Mouse (Mus musculus): ENCODE results near the gene 1700011L22Rik. TPM values are rescaled to one million over a fixed set of nuclear protein-coding genes. Genes with fewer than 3 reads are reported as not detected.

The 1700011L22Rik gene
- polyA plus RNA-seq, 1 experiment: not detected

DNA sequence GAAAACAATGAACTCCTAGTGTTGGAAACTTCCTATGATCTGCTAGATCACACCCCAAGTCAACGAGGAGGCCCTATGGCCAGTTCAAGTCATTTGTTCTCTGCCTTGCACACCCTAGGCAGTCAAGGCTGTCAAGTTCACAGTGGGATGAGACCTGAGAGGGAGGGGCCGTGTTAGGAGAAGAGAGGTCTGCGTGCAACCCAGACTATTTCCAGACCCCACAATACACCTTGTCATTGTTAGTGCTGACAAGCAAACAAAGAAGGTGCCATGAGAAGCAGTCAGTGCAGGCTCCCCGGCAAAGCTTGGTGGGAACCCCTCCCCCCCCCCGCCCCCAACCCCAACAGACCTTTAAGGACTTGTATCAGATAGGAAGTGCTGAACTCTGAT, 25.6 kb downstream of the 1700011L22Rik start:
- H3K9me3 ChIP-seq: peaks cover 12% of the 10 kb centered on the region
- no peaks in the 10 kb centered on the region for H3K4me1 ChIP-seq
- TF ChIP-seq GATA1 (IDR thresholded peaks at IDR 0.05; ENCODE audit: borderline replicate concordance, low read length) (no peak), FLI1 (IDR thresholded peaks at IDR 0.05; ENCODE audit: low read length) (no peak)
- H3K27me3 ChIP-seq (replicated peaks): no peaks in the 10 kb centered on the region
- H3K36me3 ChIP-seq (replicated peaks; ENCODE audit: low read length): no peaks in the 10 kb centered on the region
- H3K4me3 ChIP-seq (replicated peaks): no peak overlapping the region

- Histone ChIP-seq H3K4me3 (replicated peaks) (no peak overlapping the region), H3K27me3 (replicated peaks) (no peaks in the 10 kb centered on the region), H3K36me3 (replicated peaks; ENCODE audit: low read length) (no peaks in the 10 kb centered on the region), H3K9me3 (peaks cover 11% of the 10 kb centered on the region), H3K4me1 (no peaks in the 10 kb centered on the region)
- TF ChIP-seq GATA1 (IDR thresholded peaks at IDR 0.05; ENCODE audit: borderline replicate concordance, low read length): no peak
- TF ChIP-seq FLI1 (IDR thresholded peaks at IDR 0.05; ENCODE audit: low read length): no peak
Observed at GRCm38 (mm10) chr8:79222106-79222751, 26.1 kb downstream of the 1700011L22Rik start.

DNA sequence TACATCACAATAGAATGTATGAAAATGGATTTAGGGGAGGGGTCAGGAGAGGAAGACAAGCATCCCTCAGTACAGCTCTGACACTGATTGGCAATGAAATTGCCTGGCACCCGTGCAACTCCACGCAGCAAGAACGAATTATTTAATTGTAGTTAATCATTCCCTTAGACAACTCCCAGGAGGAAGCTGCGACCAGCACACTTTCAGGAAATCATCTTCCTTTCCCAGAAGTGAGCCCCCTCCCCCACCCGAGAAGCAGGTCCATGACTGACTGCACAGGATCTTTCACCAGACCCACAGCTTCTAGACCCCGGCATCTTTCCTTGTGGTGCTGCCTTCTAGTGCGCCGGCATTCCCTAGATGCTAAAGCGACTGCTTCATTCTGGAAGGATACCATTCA, 36.7 kb downstream of the 1700011L22Rik start:
- Histone ChIP-seq H3K4me3 (replicated peaks) (no peak overlapping the region), H3K36me3 (replicated peaks; ENCODE audit: low read length) (no peaks in the 10 kb centered on the region), H3K27me3 (replicated peaks) (peaks cover 2% of the 10 kb centered on the region), H3K4me1 (0 out of 2 replicates have a peak, but pooled peaks cover 4% of the 10 kb centered on the region), H3K9me3 (peaks cover 9% of the 10 kb centered on the region; the same call in 1 of the 2 replicates)
- TF ChIP-seq GATA1 (IDR thresholded peaks at IDR 0.05; ENCODE audit: borderline replicate concordance, low read length) (no peak), FLI1 (IDR thresholded peaks at IDR 0.05; ENCODE audit: low read length) (no peak)

- no peaks in the 10 kb centered on the region for H3K36me3 ChIP-seq (replicated peaks; ENCODE audit: low read length)
- peaks cover 9% of the 10 kb centered on the region; the same call in 1 of the 2 replicates for H3K9me3 ChIP-seq
- TF ChIP-seq GATA1 (IDR thresholded peaks at IDR 0.05; ENCODE audit: borderline replicate concordance, low read length) (no peak), FLI1 (IDR thresholded peaks at IDR 0.05; ENCODE audit: low read length) (no peak)
- H3K4me3 ChIP-seq (replicated peaks): no peak overlapping the region
- peaks cover 2% of the 10 kb centered on the region for H3K27me3 ChIP-seq (replicated peaks)
- H3K4me1 ChIP-seq: 0 out of 2 replicates have a peak, but pooled peaks cover 4% of the 10 kb centered on the region
Observed at GRCm38 (mm10) chr8:79209641-79210358, 38.6 kb downstream of the 1700011L22Rik start.

DNA sequence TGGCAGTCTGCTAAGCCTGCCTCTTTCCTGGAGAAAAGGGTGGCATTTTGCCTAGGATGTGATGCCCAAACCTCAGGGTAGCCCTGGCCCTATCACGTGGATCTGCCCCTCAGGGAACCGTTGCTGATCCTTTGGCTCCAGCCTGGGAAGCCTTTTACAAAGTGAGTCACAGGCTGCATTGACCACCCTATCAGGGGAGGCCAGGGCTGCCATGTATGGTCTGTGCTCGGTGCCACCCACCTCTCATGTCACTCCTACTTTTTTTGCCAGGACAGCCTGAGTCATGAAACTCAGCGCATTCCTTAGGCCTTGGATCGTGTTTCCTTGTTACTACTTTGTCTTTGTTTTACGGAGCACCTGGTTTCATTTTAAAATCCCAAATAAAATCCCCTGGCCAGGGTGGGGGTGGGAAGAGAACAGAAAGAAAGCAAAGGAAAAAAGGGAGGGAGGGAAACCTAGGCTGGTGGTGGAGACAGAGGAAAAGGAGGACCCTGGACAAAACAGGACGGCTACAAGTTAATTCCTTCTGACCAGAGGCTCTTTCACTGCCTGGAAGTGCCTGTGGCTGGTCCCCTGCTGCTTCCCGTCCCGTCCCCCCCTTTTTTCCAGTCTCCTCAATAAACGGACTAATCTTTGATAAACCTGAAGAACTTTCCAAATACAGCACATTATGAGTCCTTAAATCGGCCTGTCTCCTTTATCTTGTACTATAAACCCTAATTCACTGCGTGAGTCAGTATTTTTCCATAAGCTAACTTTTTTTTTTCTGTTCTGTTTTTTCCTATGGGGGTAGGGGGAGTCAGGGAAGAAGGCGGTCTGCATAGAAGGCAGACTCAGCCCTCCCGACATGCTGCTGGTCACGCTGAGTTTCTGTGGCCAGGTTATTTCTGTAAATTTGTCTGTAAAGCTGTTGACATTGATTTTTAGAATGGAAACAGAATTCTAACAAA, 39.4 kb downstream of the 1700011L22Rik start:
- Histone ChIP-seq H3K27me3 (replicated peaks) (peaks cover 2% of the 10 kb centered on the region), H3K4me3 (replicated peaks) (no peak overlapping the region), H3K9me3 (peaks cover 10% of the 10 kb centered on the region), H3K4me1 (0 out of 2 replicates have a peak, but pooled peaks cover 4% of the 10 kb centered on the region), H3K36me3 (replicated peaks; ENCODE audit: low read length) (no peaks in the 10 kb centered on the region)
- TF ChIP-seq FLI1 (IDR thresholded peaks at IDR 0.05; ENCODE audit: low read length): no peak
- no peak for TF ChIP-seq GATA1 (IDR thresholded peaks at IDR 0.05; ENCODE audit: borderline replicate concordance, low read length)

DNA sequence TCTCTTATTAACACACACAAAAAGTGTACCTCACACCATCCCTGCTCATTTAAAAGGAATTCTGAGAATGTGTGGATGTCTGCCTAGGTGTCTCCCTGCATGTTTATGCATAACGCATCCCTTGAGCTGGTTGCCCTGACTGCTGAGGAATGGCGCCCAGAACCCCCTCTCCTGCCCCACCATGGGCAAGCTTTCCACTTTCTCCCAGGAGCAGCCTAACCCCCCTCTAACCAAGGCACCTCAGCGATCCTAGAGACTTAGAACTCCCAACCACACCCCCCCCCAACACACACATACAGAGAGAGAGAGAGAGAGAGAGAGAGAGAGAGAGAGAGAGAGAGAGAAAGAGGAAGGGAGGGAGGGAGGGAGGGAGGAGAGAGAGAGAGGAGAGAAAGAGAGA, 40.2 kb downstream of the 1700011L22Rik start:
- Histone ChIP-seq H3K9me3 (peaks cover 12% of the 10 kb centered on the region), H3K36me3 (replicated peaks; ENCODE audit: low read length) (no peaks in the 10 kb centered on the region), H3K4me1 (0 out of 2 replicates have a peak, but pooled peaks cover 4% of the 10 kb centered on the region), H3K27me3 (replicated peaks) (peaks cover 2% of the 10 kb centered on the region), H3K4me3 (replicated peaks) (no peak overlapping the region)
- TF ChIP-seq GATA1 (IDR thresholded peaks at IDR 0.05; ENCODE audit: borderline replicate concordance, low read length) (no peak), FLI1 (IDR thresholded peaks at IDR 0.05; ENCODE audit: low read length) (no peak)

- H3K4me3 ChIP-seq (replicated peaks): no peak overlapping the region
- H3K36me3 ChIP-seq (replicated peaks; ENCODE audit: low read length): no peaks in the 10 kb centered on the region
- H3K9me3 ChIP-seq: peaks cover 15% of the 10 kb centered on the region
- peaks cover 4% of the 10 kb centered on the region; the same call in 1 of the 2 replicates for H3K4me1 ChIP-seq
- H3K27me3 ChIP-seq (replicated peaks): no peaks in the 10 kb centered on the region
- TF ChIP-seq FLI1 (IDR thresholded peaks at IDR 0.05; ENCODE audit: low read length) (no peak), GATA1 (IDR thresholded peaks at IDR 0.05; ENCODE audit: borderline replicate concordance, low read length) (no peak)
Observed at GRCm38 (mm10) chr8:79206895-79207294, 41.5 kb downstream of the 1700011L22Rik start.

- Histone ChIP-seq H3K36me3 (replicated peaks; ENCODE audit: low read length) (no peaks in the 10 kb centered on the region), H3K4me3 (replicated peaks) (no peak overlapping the region), H3K9me3 (peaks cover 10% of the 10 kb centered on the region), H3K27me3 (replicated peaks) (peaks cover 2% of the 10 kb centered on the region), H3K4me1 (no peaks in the 10 kb centered on the region; the same call in 1 of the 2 replicates)
- TF ChIP-seq GATA1 (IDR thresholded peaks at IDR 0.05; ENCODE audit: borderline replicate concordance, low read length) (no peak), FLI1 (IDR thresholded peaks at IDR 0.05; ENCODE audit: low read length) (no peak)
Observed at GRCm38 (mm10) chr8:79201446-79202147, 46.8 kb downstream of the 1700011L22Rik start.

- H3K4me3 ChIP-seq (replicated peaks): no peak overlapping the region
- H3K27me3 ChIP-seq (replicated peaks): peaks cover 2% of the 10 kb centered on the region
- TF ChIP-seq FLI1 (IDR thresholded peaks at IDR 0.05; ENCODE audit: low read length) (no peak), GATA1 (IDR thresholded peaks at IDR 0.05; ENCODE audit: borderline replicate concordance, low read length) (no peak)
- no peaks in the 10 kb centered on the region; the same call in 1 of the 2 replicates for H3K4me1 ChIP-seq
- no peaks in the 10 kb centered on the region for H3K36me3 ChIP-seq (replicated peaks; ENCODE audit: low read length)
- 0 out of 2 replicates have a peak, but pooled peaks cover 4% of the 10 kb centered on the region for H3K9me3 ChIP-seq
Observed at GRCm38 (mm10) chr8:79198675-79199074, 49.7 kb downstream of the 1700011L22Rik start.
